Mouse (Mus musculus) frontal cortex, adult (tissue): ENCODE results near the gene Arpc2.

Experiments used
- ATAC-seq: cut with Nextera tagmentation; 2 replicates; pipeline ENCODE4 v1.9.2; 2017; ENCODE audit warnings: mild to moderate bottlenecking, moderate library complexity, mixed read lengths; ENCODE audit not compliant: low TSS enrichment

Gene Arpc2

DNA sequence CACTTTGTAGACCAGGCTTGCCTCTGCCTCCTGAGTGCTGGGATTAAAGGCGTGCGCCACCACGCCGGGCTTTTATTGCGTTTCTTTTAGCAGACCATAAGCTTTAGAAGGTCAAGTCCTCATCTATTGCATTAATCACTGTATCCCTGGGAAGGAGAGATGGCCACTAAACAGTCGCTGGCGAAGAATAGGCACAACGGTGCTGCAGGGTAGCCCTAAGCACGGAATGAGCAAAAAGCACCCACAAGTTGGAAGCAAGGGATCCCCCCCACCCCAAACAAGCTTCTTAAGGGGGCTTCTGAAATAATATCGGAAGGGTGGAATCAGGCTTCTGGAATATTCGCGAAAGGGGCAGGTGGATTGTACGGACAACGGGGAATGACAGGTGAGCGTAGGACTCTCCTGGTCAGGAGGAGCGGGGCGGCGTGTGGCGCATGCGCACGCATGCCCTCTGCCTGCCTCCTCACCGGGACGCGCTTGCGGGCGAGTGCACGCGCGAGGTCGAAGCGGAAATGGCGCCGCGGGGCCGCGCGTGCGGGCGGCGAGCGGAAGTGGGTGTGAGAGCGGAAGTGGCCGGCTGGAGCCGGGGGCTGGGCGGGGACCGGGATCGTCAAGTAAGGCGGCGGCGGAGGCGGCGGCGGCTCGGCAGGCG is at the start of gene Arpc2:
Arpc2 (plus strand) TSS at position 147 of the 652 bp plus-strand sequence.
- peak; percentile 73 for ATAC-seq

GRCm38 (mm10) chr1:74190471-74190870 is 45.4 kb upstream of the Arpc2 start:
- no peak for ATAC-seq

GRCm38 (mm10) chr1:74192711-74193110 is 43.2 kb upstream of the Arpc2 start:
- ATAC-seq, result no peak

DNA sequence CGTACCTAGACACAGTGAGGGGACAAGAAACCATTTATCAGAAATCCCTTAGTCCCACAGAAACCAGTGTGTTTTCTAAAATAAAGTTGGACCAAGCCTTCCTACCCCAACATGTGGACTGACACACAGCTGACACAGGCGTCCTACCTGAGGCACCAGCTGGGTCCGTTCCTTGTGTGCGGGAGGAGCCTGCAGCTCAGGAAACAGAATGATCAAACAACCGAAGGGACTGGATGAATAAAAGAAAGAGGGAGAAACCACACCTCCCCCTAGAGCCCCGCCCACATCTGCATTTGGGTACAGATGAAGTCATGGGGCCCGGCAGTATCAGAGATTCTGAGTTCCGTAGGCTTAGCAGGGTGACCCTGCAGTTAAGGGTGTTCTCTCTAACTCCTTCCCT is 41.4 kb upstream of the Arpc2 start, which contains the start of gene Cxcr1:
Cxcr1 (minus strand) TSS at position 187 of the 400 bp plus-strand sequence.
- no peak for ATAC-seq

DNA sequence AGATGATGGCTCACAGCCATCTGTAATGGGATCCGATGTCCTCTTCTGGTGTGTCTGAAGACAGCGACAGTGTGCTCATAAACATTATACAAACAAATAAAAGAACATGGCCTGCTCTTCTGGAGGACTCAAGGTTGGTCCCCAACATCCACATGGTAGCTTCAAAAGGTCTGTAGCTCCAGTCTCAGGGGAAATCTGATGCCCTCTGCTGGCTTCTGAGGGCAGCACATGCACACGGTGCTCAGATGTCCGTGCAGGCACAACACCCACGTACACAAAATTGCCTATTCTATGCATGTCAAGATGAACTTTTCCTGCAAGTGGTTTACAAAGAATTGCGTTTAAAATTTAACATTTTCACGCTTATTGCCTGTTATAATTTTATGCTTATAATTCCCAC is 39.9 kb upstream of the Arpc2 start:
- ATAC-seq, result no peak

GRCm38 (mm10) chr1:74196621-74197419 is 39.1 kb upstream of the Arpc2 start:
- no peak for ATAC-seq

DNA sequence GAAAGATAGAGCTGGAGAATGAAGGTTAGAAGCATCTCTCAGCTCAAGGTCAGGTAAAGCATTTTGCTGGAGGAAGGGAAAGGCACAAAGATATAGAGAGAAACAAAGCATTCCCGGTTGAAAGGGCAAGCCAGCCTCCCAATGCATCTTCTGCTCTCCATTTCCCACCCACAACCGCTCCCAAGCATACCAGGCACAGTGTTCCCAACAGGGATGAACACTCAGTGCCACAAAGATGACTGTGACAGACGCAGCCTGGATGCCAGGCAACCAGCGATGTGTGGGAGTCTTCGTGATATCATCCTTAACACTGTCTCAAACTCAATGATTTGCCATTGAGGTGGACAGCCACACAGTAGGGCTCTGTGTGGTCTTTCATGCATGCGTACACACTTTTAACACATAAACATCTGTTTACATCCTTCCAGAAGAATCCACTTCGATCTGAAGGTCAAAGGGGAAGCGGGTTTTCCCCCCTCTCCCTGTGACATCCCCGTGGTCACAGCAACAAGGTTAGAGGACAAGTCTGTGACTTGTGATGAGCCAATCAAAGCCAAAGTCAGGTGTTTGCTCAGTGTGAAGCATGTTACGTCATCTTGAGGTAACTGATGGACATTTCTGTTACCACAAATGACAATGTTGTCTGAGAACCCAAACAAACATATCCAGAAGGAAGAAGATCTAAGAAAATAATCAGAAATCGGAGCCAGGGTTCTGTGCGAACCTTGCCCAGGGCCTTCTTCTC is 38.0 kb upstream of the Arpc2 start:
- ATAC-seq, result peak; percentile 98

DNA sequence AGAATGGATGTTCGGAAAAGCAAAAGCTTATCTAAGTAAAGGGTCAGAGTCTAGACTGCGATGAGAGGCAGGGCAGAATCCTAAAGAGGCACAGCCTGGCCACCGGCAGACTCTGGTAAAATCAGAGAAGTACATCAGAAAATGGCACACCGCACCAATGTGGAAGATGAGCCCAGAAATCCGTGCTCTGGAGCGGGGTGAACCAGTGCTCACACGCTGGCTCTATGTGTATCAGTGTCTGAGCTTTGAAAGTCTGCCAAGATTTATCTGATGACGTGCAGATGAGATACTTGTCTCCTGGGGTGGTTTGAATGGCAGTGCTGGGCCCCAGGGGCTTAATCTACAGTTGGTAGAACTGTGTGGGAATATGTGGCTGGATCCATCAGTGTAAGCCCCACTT is 36.8 kb upstream of the Arpc2 start:
- ATAC-seq, result no peak

DNA sequence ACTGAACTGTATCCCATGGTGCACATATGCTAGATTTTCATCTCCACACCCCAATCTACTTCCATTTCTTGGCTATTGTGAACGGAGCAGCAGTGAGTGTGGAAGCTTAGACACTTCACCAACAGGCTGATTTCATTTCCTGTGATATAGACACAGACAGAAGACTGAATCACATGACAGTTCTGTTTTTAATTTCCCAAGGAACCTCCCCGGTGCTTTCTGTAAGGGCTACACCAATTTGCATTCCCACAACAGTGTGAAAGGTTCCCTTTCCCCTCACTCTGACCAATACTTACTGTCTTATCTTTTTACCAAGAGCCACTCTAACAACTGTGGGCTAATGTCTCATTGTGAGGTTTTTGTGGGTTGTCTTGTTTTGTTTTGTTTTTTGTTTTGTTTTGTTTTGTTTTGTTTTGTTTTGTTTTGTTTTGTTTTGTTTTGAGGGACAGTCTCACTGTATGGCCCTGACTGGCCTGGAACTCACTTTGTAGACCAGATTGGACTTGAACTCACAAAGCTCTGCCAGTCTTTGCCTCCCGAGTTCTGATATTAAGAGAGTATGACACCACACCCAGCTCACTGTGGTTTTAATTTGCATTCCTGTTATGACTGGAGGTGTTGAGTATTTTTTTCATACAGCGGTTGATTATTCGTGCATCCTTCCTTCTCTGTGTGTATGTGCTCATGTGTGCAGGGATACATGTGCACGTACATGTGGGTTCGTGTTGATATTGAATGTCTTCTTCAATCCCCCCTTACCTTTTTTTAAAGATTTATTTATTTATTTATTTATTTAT is 34.6 kb upstream of the Arpc2 start:
- ATAC-seq, result no peak

DNA sequence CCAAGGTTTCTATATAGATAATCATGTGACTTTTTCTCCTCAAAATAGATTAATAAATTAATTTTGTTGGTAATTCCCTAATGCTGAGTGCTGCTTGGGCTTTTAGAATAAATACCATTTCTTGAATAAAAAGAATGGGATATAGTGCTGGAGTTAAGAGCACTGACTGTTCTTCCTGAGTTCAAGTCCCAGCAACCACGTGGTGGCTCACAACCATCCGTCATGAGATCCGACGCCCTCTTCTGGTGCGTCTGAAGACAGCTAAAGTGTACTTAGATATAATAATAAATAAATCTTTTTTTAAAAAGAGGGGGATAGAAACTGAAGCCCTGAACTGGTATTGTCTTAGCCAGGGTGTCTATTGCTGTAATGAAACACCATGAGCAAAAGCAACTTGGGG is 32.4 kb upstream of the Arpc2 start:
- ATAC-seq, result no peak

DNA sequence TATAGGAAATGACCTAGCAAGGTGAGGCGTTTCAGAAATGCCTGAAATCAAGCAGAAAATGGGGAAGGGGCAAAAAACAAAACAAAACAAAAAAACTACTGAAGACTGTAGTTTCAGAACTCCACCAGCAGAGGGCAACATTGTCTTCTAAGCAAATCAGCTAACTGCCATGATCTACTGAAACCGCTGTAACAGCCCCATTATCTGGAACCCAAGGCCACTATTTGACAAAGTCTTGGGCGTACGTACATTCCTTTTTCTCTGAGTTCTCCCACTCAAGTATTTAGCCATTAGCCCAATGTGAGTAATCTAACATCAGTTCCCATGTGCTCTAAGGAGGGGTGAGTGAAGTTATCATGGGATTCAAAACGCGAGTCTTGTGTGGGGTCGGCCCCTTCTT is 30.0 kb upstream of the Arpc2 start:
- ATAC-seq, result peak; percentile 23; the same call in 1 of the 2 replicates

DNA sequence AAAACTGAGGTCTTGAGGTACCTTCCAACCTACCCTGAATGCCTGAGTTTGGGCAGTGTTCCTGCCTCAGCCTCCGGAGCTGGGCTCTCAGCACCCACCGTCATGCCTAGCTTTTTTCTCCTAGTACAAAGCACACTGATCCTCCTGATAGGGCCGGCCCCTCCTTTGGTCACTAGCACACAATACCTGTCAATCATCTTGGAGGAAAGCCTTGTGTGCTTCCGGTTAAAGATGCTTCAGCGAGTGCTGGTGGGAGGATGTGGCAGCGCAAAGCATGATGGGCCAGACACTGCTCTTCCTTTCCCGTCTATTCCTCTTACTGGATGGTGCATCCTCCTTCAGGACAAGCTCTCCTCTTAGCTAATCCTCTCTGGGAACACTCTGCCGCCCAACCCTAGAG is 29.2 kb upstream of the Arpc2 start:
- no peak for ATAC-seq

DNA sequence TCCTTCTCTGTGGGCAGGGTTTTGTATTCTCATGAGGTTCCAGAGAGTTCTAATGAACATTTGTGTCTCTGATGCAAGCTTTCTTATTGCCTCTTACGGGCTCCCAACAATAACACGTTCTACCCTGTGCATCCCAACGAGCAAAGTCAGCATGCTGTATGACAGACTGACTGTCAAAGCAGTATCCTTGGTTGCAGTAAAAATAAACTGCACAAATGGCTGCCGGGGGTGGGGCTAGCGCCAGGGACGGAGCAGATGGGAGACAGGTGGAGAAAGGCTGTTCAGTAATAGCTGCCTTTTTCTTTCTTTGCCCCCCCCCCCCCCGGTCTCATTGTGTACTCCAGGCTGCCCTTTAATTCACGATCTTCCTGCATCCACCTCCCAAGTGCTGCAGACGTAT is 28.0 kb upstream of the Arpc2 start:
- peak; percentile 62 for ATAC-seq

DNA sequence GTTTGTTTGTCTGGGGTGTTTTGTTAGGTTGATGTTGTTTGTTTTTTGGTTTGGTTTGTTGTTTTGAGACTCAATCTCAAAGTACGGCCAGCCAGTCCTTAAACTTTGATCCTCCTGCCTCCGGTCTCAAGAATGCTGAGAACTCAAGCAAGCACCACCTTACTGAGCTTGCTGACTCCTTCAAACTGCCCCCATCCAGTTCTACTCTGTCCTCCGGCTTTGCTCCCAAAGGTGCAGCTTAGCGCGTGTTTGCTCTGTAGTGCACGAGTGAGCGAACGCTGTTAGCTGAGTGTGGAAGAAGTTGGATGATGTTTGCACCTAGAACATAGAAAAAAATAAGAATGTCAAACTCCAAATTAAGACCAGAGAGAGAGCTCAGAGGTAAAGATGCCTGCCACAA is 26.9 kb upstream of the Arpc2 start:
- ATAC-seq, result no peak

DNA sequence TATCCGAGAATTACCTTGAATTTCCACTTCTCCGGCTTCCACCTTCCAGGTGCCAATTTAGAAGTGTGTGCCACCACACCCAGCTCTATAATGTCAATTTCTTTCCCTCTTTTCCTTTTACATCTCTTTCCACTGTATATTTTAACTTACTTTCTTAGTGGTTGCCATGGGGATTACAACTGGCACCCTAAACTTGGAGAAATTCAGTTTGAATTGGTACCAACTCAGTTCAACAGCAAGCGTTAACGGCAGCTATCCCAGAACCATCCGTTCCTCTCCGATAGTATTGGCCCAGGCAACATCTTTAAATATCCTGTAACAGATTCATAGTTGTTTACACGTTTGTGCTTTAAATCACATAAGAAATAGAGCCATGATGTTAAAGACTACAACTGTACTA is 16.0 kb upstream of the Arpc2 start:
- ATAC-seq, result peak; percentile 59; the same call in 1 of the 2 replicates

- ATAC-seq, result peak; percentile 80
Measured at GRCm38 (mm10) chr1:74227317-74227716, 8.6 kb upstream of the Arpc2 start.

DNA sequence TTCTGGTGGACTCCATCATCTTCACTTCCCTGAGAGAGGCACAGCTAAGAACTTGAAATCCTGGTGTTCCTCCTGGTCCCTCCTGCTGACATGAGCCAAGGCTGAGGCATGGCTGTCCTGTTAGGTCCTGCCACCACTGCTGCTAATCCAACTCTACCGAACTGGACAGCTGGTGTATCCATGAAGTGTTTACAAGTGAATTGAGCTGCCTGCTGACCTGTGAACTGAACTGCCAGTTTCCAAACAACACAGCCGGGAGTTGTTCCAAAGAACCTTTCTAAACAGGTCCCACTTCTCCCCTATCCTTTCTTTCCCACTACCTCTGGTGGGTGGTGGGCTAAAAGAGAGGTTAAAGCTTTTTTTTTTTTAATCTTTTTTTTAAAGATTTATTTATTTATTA is 5.9 kb upstream of the Arpc2 start:
- ATAC-seq, result no peak

GRCm38 (mm10) chr1:74230992-74231391 is 4.9 kb upstream of the Arpc2 start:
- no peak for ATAC-seq

DNA sequence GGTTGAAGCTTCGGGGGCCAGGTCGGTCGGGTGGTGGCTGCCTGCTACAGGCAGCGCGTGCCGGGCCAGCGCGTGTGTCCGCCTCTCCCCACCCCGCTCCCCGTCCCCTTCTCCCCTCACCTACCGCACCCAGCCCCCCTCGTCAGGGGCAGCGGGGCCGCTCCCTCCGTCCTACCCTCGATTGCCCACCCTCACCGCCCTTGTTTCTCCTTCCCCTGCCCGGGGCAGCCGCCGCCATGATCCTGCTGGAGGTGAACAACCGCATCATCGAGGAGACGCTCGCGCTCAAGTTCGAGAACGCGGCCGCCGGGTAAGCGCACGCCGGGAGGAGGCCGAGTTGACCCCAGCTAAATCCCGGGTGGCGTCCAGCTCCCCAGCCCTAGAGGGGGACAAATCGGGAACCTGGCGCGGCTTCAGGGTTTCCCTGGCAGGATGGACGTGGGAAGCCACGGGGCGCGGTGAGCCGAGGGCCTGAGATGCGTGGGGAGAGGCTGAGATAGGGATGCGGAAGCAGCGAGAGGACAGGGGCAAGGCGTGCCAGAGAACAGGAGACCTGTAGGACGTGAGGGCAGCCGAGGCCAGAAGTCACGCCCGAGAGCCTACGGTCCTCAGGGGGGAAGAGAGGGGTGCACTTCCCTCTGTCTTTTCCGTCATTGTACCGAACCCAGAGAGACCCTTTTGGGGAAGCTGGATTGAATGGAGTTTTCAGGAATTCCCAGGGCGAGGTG is 870 bp downstream of the Arpc2 start:
- no peak for ATAC-seq

DNA sequence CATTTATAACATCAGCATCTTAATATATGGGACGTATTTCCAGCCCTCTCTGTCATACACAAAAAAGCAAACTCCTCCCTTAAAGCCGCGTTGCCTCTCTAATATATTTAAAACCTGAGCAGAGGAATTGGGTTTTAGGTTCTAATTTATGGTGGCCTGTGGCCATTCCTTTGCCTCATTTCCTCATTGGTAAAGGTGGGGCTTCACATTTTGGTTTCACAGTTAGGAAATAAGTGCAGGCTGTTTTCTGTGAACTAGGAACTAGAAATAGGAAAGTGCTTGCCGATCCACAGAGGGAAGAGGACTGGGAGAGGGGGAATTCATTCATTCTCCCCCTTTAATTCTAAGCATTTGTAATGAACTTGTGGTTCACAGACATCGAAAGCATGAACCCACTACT is 1.8 kb downstream of the Arpc2 start:
- no peak for ATAC-seq

GRCm38 (mm10) chr1:74238136-74238535 is 2.3 kb downstream of the Arpc2 start:
- ATAC-seq, result no peak
